13 mouse cellular contexts compared by ENCODE assay signal in the genomic region with DNA sequence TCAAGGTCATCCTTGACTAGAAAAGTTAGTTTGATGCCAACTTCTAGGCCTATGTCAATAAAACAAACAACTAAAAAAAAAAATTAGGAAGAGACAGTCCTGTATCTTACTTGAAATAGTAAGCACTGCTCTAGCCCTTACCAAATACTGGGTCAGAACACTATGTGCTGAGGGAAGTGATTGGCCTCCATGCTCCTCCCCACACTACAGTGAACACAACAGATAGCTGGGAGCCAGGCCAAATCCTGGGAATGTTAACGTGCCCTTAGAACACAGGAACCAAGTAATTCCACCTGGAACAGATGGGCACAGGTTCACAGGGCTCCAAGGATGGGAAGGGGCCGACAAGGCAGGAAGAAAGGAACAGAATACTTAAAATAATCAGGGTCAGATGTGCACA.
DNase-seq lines count a peak whose midpoint lies in the region; ATAC-seq and TF ChIP-seq lines count a peak whose summit lies in the region.
"Had no signal": no experiment of that assay in that cellular context is flagged by ENCODE, and none has a peak within 500 bp of the region (broad histone marks: within the 10 kb centered on the region; RNA-seq: fewer than 3 reads in every experiment).

No protein-coding gene starts in this region.

- TF ChIP-seq CTCF in cerebellum, adult 2 months (IDR thresholded peaks at IDR 0.05; ENCODE audit: borderline replicate concordance, insufficient read depth, low read depth, low read length) = no peak

- no peak for DNase-seq in cerebellum, postnatal 4 days (ENCODE audit: low spot score in 2 of 2)
- peak; percentile 55 for DNase-seq in left cerebral cortex, postnatal 4 days
- DNase-seq in left cerebral cortex, postnatal 14 days (ENCODE audit: low spot score in 2 of 2) = no peak
- peak; percentile 22 to 34 for DNase-seq in cerebellum, adult 2 months
- DNase-seq in lung, postnatal 14 days = peak; percentile 70
- DNase-seq in left cerebral cortex, postnatal 25 days (ENCODE audit: low spot score in 2 of 2) = no peak
- DNase-seq: forebrain, postnatal 0 days; thymus, postnatal 25 days had no signal

- H3K36me3 ChIP-seq in intestine, embryonic 15.5 days = no peaks in the 10 kb centered on the region
- H3K36me3 ChIP-seq: embryonic facial prominence, embryonic 12.5 days had no signal

- H3K4me3 ChIP-seq in cerebellum, adult 2 months (replicated peaks; ENCODE audit: insufficient read depth, low read depth, low read length) = no peak overlapping the region
- no peak overlapping the region for H3K4me3 ChIP-seq in intestine, embryonic 15.5 days (replicated peaks)
- H3K4me3 ChIP-seq: embryonic facial prominence, embryonic 12.5 days; left cerebral cortex, adult 2 months had no signal

- intact Hi-C loops in left cerebral cortex, postnatal 4 days (cut with DNase I) = no loop called here
- intact Hi-C loops in left cerebral cortex, postnatal 14 days (cut with DNase I) = no loop called here
- intact Hi-C loops in left cerebral cortex, postnatal 25 days (cut with DNase I) = no loop called here

- H3K4me2 ChIP-seq in intestine, embryonic 15.5 days (replicated peaks) = no peak overlapping the region
- H3K4me2 ChIP-seq: embryonic facial prominence, embryonic 12.5 days; lung, embryonic 14.5 days had no signal

- ATAC-seq in cerebellum, adult (ENCODE audit: insufficient number of reproducible peaks, low FRiP score, low TSS enrichment) = peak; percentile 51; the same call in 1 of the 2 replicates
- no peak for ATAC-seq in intestine, embryonic 15.5 days
- ATAC-seq: forebrain, postnatal 0 days had no signal

- H3K27ac ChIP-seq in cerebellum, adult 2 months (ENCODE audit: insufficient read depth, low read length) = no peak overlapping the region
- H3K27ac ChIP-seq in intestine, embryonic 15.5 days = no peak overlapping the region
- H3K27ac ChIP-seq: embryonic facial prominence, embryonic 12.5 days; left cerebral cortex, adult 2 months had no signal

- H3K9ac ChIP-seq in intestine, embryonic 15.5 days = no peak overlapping the region
- H3K9ac ChIP-seq: embryonic facial prominence, embryonic 12.5 days; forebrain, postnatal 0 days; lung, embryonic 14.5 days had no signal

- H3K27me3 ChIP-seq in cerebellum, adult 2 months (ENCODE audit: control insufficient read depth, insufficient read depth, low read length) = no peaks in the 10 kb centered on the region
- no peaks in the 10 kb centered on the region for H3K27me3 ChIP-seq in intestine, embryonic 15.5 days (replicated peaks)
- H3K27me3 ChIP-seq: embryonic facial prominence, embryonic 12.5 days had no signal

- TF ChIP-seq POLR2A in cerebellum, adult 2 months (IDR thresholded peaks at IDR 0.05; ENCODE audit: borderline replicate concordance, insufficient read depth, low read length) = no peak

- peaks cover 3% of the 10 kb centered on the region for H3K4me1 ChIP-seq in cerebellum, adult 2 months (ENCODE audit: control insufficient read depth, insufficient read depth, low read length)
- H3K4me1 ChIP-seq in intestine, embryonic 15.5 days (replicated peaks) = no peaks in the 10 kb centered on the region
- H3K4me1 ChIP-seq: embryonic facial prominence, embryonic 12.5 days had no signal

- H3K9me3 ChIP-seq in intestine, embryonic 15.5 days = no peaks in the 10 kb centered on the region
- H3K9me3 ChIP-seq: embryonic facial prominence, embryonic 12.5 days had no signal

- WGBS in cerebellum, adult 2 months = 7% methylated on average over 2 of the region's 2 CpGs
- 71% methylated on average over 2 of the region's 2 CpGs for WGBS in intestine, embryonic 15.5 days

Comparison
In these comparisons a context has a peak if more than half of its experiments do, and no peak if none do; other contexts are left out.
1. DNase-seq: peak in left cerebral cortex, postnatal 4 days (single experiment), cerebellum, adult 2 months (2 of 2) and lung, postnatal 14 days (single experiment); none in cerebellum, postnatal 4 days (0 of 2), left cerebral cortex, postnatal 14 days (0 of 2) and left cerebral cortex, postnatal 25 days (0 of 2).